Mouse (Mus musculus): ENCODE results near the gene Glud1.

DNA sequence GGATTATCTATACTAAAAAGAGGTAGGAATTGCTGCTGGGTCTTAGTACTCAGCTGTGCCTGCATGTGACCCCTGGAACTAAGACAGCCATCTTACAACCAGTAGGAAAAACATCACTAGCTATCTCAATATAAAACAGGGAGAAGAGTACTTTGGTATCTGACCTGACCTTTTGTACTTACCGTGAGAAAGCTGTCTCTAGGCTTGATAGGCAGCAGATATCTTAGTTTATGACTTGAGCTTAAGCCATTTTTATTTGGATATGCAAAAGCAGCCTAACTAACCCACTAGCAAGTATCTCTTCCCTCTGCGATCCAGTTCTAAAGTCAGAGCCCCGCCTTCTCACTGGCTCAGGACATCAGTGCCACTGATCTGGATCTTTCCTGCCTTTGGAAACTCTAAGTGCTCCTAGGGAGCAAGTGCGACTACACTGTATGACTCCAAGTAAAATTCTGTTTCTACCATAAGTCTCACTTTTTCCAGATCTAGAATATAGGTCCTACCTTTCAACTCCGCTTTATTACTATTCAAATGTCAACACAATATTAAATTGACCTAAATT is 7.8 kb upstream of the Glud1 start:
- TF ChIP-seq CTCF (IDR thresholded peaks at IDR 0.05; ENCODE audit: control insufficient read depth, insufficient read depth, insufficient read length) = no peak
- no peak for TF ChIP-seq CEBPB (IDR thresholded peaks at IDR 0.05; ENCODE audit: low read depth)
- TF ChIP-seq USF1 (IDR thresholded peaks at IDR 0.05; ENCODE audit: low read depth) = no peak
